Mouse (Mus musculus): Measurements from ENCODE around the gene Apoa1. TPM values are rescaled to one million over a fixed set of nuclear protein-coding genes. Genes with fewer than 3 reads are reported as not detected.

The Apoa1 gene
- total RNA-seq, 2 experiments from 2014 or later: 4.0 to 31.8 TPM

DNA sequence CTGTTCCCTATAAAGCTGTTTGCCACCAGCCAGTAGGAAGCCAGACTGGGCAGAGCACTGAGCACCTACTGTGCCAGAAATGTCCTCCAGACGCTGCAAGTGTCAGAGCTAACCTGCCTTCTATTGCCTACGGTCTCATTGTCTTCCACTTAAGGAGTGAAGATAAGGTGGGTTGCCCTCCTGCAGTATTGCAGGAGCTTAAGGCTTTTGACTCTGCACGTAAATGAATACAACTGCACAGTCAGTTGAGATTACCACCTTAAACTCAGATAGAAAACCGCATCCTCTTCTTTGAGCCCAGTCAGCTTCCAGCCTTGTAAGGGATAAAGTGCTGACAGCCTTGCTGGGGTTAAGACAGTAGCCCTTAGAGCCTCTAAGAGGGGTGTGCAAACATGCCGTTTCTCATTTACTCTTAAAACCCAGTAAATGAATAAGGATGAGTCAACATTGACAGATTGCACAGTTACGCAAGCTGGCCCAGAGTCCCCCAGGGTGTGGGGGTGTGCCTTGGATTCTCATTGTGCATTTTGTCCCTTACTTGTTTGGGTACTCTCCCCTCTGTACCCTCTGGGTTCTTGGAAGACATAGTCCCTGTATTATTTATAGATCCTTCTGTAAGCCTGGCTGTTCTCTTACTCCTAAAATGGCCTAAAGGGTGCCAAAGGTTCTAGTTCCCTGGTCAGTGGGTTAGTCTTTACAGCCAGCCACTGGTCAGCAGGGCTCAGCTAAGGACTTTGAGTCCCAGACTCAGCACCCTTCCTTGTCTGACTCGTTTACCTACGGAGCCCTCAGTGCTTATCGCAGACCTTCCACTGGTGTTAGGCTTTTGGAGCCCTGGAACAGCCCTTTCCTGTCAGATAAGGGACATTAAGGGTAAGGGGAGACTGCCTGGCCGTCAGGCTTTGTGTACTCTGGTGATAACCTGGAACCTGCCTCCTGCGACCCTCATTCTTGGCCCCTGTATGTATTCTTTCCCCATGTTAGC, 12.8 kb upstream of the Apoa1 start:
- no peak for DNase-seq (ENCODE audit: low spot score in 2 of 2)

DNA sequence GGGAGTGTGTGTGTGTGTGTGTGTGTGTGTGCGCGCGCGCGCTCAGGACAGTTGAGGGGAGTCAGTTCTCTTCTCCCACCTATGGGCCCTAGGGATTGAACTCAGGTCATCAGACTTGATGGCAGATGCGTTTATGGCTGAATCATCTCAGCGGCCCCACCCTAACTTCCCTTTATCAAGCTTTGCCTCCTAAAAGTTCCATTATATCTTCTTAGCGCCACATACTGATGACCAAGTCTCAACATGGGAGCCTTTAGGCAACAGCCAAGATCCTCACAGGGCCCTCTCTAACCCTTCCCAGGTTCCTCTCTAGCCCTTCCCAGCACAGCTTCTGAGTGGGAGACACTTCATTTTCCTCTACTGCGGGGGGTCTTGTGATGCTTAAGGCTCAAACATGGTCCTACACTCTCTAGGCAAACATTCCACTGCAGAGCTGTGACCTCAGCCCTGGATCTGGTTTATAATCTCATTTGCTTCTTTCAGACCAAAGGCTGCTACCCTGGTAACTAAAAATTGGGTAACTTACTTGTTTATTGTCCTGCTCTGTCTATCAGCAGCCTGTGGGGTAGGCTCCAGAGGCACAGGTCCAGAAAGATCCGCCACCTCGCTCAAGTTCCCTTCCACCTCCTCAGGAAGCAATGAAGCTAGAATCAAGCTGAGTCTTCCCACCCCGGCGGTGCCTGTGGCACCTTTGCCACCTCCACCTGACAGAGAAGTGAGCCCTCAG, 11.5 kb upstream of the Apoa1 start:
- no peak for DNase-seq (ENCODE audit: low spot score in 2 of 2)

DNA sequence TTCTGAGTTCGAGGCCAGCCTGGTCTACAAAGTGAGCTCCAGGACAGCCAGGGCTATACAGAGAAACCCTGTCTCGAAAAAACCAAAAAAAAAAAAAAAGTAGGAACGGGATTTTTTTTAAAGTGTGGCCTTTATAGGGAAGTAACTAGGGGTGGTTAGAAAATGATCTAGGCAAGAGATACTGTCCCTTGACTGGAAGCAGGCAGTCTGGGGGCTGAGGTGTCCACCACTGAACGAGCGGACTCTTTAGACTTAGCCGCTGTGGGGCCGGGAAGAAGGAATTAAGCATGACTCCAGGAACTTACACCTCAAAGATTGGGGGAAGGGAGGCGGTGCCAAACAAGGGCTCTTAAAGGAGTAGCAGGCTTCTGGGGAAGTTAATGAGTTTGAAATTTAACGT, 10.2 kb upstream of the Apoa1 start:
- DNase-seq (ENCODE audit: low spot score in 2 of 2): no peak

GRCm38 (mm10) chr9:46223090-46223489, 5.3 kb upstream of the Apoa1 start:
- DNase-seq (ENCODE audit: low spot score in 2 of 2): no peak

- no peak for DNase-seq (ENCODE audit: low spot score in 2 of 2)
Observed at GRCm38 (mm10) chr9:46224101-46224500, 4.3 kb upstream of the Apoa1 start.

GRCm38 (mm10) chr9:46224945-46225660, 3.3 kb upstream of the Apoa1 start:
- DNase-seq (ENCODE audit: low spot score in 2 of 2): no peak

GRCm38 (mm10) chr9:46227064-46227614, 1.2 kb upstream of the Apoa1 start:
- DNase-seq (ENCODE audit: low spot score in 2 of 2): no peak

- peak; percentile 62 to 83 for DNase-seq (ENCODE audit: low spot score in 2 of 2)
Observed at GRCm38 (mm10) chr9:46229573-46230449, 1.4 kb downstream of the Apoa1 start.

DNA sequence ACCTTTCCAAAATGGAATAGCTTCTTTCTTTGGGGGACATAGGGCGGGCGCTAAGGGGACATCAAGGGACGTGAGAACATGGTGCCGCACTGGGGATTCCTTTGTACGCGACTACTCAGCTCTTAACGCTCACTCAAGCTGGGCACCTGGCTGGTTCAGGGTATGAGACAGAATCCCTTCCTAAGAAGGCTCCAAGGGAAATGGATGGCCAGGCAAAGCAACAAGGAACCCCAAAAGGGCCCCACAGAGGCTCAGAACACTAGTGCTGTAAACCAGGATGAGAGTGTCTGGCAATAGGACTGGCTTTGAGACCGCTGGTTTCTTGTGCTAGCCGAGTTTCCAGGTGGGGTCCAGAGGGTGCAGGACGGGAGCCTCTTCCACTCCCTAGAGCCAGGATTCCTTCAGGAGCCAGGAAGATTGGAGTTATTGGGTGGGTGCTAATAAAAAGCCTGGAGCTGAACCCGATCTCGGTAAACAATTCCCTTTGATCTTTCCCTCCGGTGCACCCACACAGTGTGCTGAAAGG, 2.1 kb downstream of the Apoa1 start:
- no peak for DNase-seq (ENCODE audit: low spot score in 2 of 2)

GRCm38 (mm10) chr9:46235196-46235595, 6.8 kb downstream of the Apoa1 start:
- DNase-seq (ENCODE audit: low spot score in 2 of 2): no peak

- DNase-seq (ENCODE audit: low spot score in 2 of 2): no peak
Observed at GRCm38 (mm10) chr9:46235596-46235648, 7.0 kb downstream of the Apoa1 start, which contains the start of gene Apoc3. TSS of gene Apoc3 (minus strand) at chr9:46235636.

GRCm38 (mm10) chr9:46235649-46236048, 7.3 kb downstream of the Apoa1 start:
- DNase-seq (ENCODE audit: low spot score in 2 of 2): no peak

DNA sequence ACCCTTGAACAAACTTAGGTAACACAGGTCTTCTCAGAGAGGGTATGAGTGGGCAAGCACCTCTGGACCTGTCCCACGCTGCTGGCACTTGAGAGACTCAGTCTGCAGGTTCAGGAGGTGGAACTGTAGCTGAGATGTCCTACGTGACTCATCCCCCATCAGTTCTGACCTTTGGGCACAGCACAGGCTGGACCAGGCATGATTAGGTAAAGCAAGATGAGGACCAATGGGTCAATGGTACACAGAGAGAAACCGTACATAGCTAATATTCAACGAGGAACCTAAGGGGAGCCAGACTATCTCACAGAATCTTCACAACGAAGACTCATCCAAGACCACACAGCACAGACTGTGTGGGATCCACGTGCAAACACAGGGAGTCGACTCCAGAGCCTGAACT, 10.5 kb downstream of the Apoa1 start:
- no peak for DNase-seq (ENCODE audit: low spot score in 2 of 2)

DNA sequence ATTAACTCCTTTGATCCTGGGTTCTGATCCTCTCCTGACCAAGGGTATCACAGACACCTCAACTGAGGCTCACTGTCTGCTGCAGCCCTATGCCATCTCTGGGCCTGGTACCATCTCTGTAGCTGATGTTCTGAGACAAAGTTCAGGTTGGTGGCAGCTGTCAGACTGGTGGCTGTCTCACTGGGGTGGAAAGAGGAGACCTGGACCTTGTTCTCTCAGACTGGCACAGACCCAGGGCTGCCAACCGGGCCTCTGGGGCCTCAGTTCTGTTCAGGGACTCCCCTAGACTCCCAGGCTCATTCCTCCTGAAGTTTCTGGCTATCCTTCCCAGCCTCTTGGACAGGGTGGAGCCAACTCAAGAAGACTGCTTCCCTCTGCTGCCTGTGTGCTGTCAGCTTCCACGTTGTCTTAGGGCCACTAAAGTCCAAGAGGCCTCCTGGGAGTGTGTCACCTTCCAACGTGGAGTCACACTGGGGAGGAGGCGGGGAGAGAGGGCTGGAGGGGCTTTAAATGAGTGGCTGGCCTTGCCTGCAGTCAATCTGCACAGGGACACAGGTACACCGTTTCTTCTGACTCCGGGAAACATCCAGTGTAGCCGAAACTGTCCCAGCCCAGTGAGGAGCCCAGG, 12.3 kb downstream of the Apoa1 start, which contains the start of gene Apoa4:
TSS of gene Apoa4 (plus strand) at position 171 of the 628 bp plus-strand sequence.
- no peak for DNase-seq (ENCODE audit: low spot score in 2 of 2)

- DNase-seq (ENCODE audit: low spot score in 2 of 2): no peak
Observed at GRCm38 (mm10) chr9:46241818-46242217, 13.4 kb downstream of the Apoa1 start.

GRCm38 (mm10) chr9:46243122-46243521, 14.7 kb downstream of the Apoa1 start:
- DNase-seq (ENCODE audit: low spot score in 2 of 2): no peak

GRCm38 (mm10) chr9:46243584-46243983, 15.2 kb downstream of the Apoa1 start:
- no peak for DNase-seq (ENCODE audit: low spot score in 2 of 2)

- peak in 1 of 2 experiments; percentile 50 for DNase-seq (ENCODE audit: low spot score in 2 of 2)
Observed at GRCm38 (mm10) chr9:46246752-46247324, 18.5 kb downstream of the Apoa1 start.

DNA sequence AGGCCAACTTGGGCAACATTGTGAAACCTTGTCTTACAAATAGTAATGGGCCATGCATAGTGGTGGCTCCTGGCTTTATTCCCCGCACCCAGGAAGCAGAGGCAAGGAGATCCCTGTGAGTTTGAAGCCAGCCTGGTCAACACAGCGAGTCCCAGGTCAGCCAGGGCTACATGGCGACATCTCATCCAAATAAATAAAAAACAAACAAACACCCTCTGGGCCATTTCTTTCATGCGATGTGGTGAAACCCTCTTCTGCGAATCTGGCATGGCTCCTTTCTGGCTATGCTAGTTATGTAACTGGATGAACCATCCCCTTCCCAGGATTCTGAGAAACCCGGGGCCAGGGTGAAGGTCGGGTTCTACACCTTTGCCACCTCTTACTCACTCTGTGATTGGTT, 27.8 kb downstream of the Apoa1 start:
- DNase-seq (ENCODE audit: low spot score in 2 of 2): no peak

Measured in gastrocnemius, postnatal 4 days (tissue).